Mouse (Mus musculus) olfactory bulb, adult 2 months (tissue): ENCODE results near the gene Afap1l2.

ENCODE experiments used
- CTCF ChIP-seq: fragments of 200-500 bp; IDR thresholded peaks from 2 replicates; pipeline ENCODE4 v1.5.1; 2012; ENCODE audit warnings: low read depth, mild to moderate bottlenecking, low read length, moderate library complexity; ENCODE audit not compliant: insufficient read depth
- POLR2A ChIP-seq: fragments of 200-500 bp; IDR thresholded peaks from 2 replicates; pipeline ENCODE4 v1.6.1; 2012; ENCODE audit warnings: mild to moderate bottlenecking, low read depth, low read length, moderate library complexity; ENCODE audit not compliant: insufficient read depth

DNA sequence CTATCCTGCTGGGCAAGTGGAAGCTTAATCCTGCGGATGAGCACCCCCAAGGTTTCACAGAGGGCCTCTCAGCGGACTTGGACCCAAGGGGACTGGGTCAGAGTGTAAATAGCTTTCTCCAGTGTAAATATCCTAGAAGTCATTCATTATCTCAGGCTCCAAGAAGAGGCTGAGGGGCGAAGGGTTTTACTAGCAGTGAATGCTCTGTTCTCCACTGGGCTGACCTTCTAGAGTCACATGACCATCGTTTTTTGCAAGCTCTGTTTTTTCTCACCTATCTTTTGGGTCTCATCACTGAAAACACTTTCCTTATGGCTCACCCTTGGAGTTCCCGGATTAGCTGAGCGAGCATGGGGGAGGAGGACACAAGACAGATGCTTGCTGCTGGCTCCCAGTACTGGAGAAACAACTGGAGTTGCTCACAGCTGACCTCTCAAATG is 49.4 kb downstream of the Afap1l2 start:
- TF ChIP-seq CTCF (no peak), POLR2A (no peak)
